Mouse (Mus musculus) ES-Bruce4 (cell line): ENCODE measurements around the gene Popdc2.

Experiments used
- CTCF ChIP-seq: IDR thresholded peaks from one replicate; pipeline ENCODE4 v1.8.1; 2011; ENCODE audit warnings: low read depth, low read length
- EP300 ChIP-seq: IDR thresholded peaks from 2 replicates; pipeline ENCODE4 v1.6.1; 2011; ENCODE audit warnings: low read depth, low read length; ENCODE audit not compliant: insufficient read depth
- POLR2A ChIP-seq: IDR thresholded peaks from one replicate; pipeline ENCODE4 v1.8.1; 2011; ENCODE audit warnings: low read length; ENCODE audit not compliant: insufficient read depth

DNA sequence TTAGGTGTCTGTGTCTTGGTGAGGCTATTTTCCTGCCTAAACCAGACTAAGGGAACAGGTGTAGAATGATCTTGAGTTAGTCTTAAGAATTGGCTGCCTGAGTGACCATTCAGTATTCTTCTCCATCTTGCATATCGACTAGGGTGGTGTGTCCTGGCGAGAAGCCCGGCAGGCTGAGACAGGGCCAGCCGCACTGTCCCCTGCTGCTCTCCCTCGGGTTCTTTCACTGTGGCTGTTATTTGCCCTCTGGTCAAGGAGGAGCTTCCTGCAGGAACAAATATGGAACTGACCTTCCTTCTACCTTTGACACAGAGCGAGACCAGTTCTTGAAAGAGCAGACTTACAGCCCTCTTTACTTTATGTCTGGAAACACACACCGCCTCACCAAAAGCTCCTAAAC is 10.0 kb upstream of the Popdc2 start:
- no peak for TF ChIP-seq CTCF
- no peak for TF ChIP-seq POLR2A
- no peak for TF ChIP-seq EP300
